Mouse (Mus musculus) olfactory bulb, adult 2 months (tissue): ENCODE measurements around the gene Mospd3. TPM values are rescaled to one million over a fixed set of nuclear protein-coding genes. Genes with fewer than 3 reads are reported as not detected.
"Not testable (repeated sequence)": the region's sequence is repeated elsewhere in the genome, so short reads cannot be mapped to it uniquely, and the experiment has no call there.

Experiments
- H3K27ac ChIP-seq: fragments of 200-500 bp; 2 replicates; pipeline ENCODE4 v1.5.1; 2012; ENCODE audit warnings: low read depth, low read length; ENCODE audit not compliant: insufficient read depth
- H3K4me1 ChIP-seq: fragments of 200-500 bp; 2 replicates; pipeline ENCODE4 v1.6.1; 2012; ENCODE audit warnings: low read length; ENCODE audit not compliant: control insufficient read depth, insufficient read depth
- H3K4me3 ChIP-seq: fragments of 200-500 bp; 2 replicates; pipeline ENCODE4 v1.5.1; 2012; ENCODE audit warnings: mild to moderate bottlenecking, low read depth, low read length, moderate library complexity; ENCODE audit not compliant: insufficient read depth
- CTCF ChIP-seq: fragments of 200-500 bp; IDR thresholded peaks from 2 replicates; pipeline ENCODE4 v1.5.1; 2012; ENCODE audit warnings: low read depth, mild to moderate bottlenecking, low read length, moderate library complexity; ENCODE audit not compliant: insufficient read depth
- POLR2A ChIP-seq: fragments of 200-500 bp; IDR thresholded peaks from 2 replicates; pipeline ENCODE4 v1.6.1; 2012; ENCODE audit warnings: mild to moderate bottlenecking, low read depth, low read length, moderate library complexity; ENCODE audit not compliant: insufficient read depth
- WGBS: fragments of 180-500 bp; shearing (Covaris S2); methylation state at CpG from one replicate; pipeline ENCODE4 v1.1.7; 2018; 5-methylcytosine and 5-hydroxymethylcytosine counted together
- polyA plus RNA-seq: library from polyadenylated mRNA; stranded (reverse); fragments of >200 nt; gene quantifications from 2 replicates; pipeline ENCODE4 v1.2.4, GENCODE M21; 2012; ENCODE audit warnings: low replicate concordance; ENCODE audit not compliant: missing spikeins, insufficient read depth, insufficient read length

Gene Mospd3
- polyA plus RNA-seq, 1 experiment = not detected

GRCm38 (mm10) chr5:137628498-137629305 is 27.8 kb upstream of the Mospd3 start, which contains the start of the genes Fbxo24, Lrch4 and Gm20605:
TSS of gene Fbxo24 (minus strand) at chr5:137629002.
TSS of gene Lrch4 (plus strand) at chr5:137629121.
TSS of gene Gm20605 (plus strand) at chr5:137629175.
- peak within 1 kb of the TSS; percentile 66 for H3K4me3 ChIP-seq
- peak; percentile 84 for TF ChIP-seq POLR2A
- no peak for TF ChIP-seq CTCF
- H3K4me1 ChIP-seq = peaks cover 22% of the 10 kb centered on the region
- H3K27ac ChIP-seq = peak within 1 kb of the TSS; percentile 69
- WGBS = under 1% methylated on average over 46 of the region's 46 CpGs

DNA sequence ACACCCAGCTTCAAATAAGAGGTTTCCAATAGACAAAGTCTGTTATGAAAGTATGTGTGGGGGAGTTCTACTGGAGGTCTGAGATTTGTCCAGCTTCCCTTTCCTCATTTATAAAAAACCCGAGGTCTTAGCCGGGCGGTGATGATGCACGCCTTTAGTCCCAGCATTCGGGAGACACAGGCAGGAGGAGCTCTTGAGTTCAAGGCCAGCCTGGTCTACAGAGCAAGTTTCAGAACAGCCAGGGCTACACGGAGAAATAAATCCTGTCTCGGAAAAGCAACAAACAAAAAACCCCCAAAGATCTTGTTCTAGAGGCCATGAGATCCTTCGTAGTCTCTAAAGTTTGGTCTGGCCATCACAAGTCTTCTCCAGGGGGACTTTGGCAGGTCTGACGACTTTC is 27.1 kb upstream of the Mospd3 start:
- H3K27ac ChIP-seq = peak overlapping the region; percentile 69
- H3K4me3 ChIP-seq = peak overlapping the region; percentile 54
- TF ChIP-seq CTCF (no peak), POLR2A (no peak)
- peaks cover 22% of the 10 kb centered on the region for H3K4me1 ChIP-seq
- 2% methylated on average over 9 of the region's 9 CpGs for WGBS

DNA sequence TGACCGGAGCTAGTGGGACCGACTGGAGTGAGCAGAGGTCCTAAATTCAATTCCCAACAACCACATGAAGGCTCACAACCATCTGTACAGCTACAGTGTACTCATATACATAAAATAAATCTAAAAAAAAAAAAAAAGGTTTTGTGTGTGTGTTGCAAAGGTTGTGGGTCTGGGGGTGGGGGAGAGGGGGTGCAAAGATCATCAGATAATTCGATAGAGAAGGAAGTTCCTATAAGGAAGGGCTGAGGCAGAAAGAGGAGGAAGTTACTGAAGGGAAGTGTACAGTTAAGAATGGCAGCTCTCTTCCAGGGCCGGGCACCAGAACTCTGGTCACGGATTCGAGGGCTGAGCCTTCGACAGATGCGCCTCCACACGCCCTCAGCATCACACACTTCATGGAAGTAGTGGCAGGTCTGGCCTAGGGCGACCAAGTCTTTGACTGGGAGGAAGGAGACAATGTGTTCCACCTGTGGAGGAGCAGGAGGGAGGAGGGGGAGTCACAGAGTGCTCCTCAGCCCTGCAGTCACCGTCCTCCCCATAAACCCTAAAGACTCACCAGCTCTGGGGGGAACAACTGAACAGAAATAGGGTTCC is 23.2 kb upstream of the Mospd3 start:
- WGBS = 86% methylated on average over 11 of the region's 11 CpGs
- Histone ChIP-seq H3K27ac (no peak overlapping the region), H3K4me1 (peaks cover 7% of the 10 kb centered on the region; the same call in 1 of the 2 replicates), H3K4me3 (no peak overlapping the region)
- TF ChIP-seq CTCF = no peak
- no peak for TF ChIP-seq POLR2A

GRCm38 (mm10) chr5:137615347-137615746 is 14.5 kb upstream of the Mospd3 start:
- H3K4me1 ChIP-seq = peaks cover 2% of the 10 kb centered on the region; the same call in 1 of the 2 replicates
- H3K27ac ChIP-seq = no peak overlapping the region
- 92% methylated on average over 7 of the region's 7 CpGs for WGBS
- TF ChIP-seq CTCF (no peak), POLR2A (no peak)
- H3K4me3 ChIP-seq = no peak overlapping the region

- 98% methylated on average over 2 of the region's 2 CpGs for WGBS
- not testable (repeated sequence) for H3K4me3 ChIP-seq
Measured at GRCm38 (mm10) chr5:137614921-137615320, 14.1 kb upstream of the Mospd3 start.

DNA sequence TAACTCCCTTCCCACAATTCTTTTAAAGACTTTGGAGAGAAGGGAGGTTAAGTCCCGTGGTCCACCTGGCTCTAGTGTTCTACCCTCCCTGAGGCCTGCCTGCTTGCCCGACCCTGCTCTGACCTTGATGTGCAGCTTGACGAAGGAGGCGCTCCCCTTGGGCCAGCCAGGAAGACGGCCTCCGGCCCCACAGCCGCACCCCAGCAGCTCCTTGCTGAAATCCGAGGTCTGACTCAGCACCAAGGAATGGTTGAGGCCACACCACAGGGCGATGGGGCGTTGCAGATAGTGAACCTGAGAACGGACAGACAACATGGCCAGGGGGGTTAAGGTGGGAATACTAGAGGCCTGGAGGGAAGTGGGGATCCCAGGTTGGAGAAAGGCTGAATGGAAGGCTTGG is 12.7 kb upstream of the Mospd3 start, which contains the start of gene Pcolce:
Pcolce (minus strand) TSS at position 235 of the 400 bp plus-strand sequence.
- Histone ChIP-seq H3K4me3 (no peak within 1 kb of the TSS), H3K4me1 (no peaks in the 10 kb centered on the region; the same call in 1 of the 2 replicates), H3K27ac (no peak within 1 kb of the TSS)
- 83% methylated on average over 11 of the region's 11 CpGs for WGBS
- TF ChIP-seq CTCF (no peak), POLR2A (no peak)

More at GRCm38 (mm10) chr5:137614921-137615320, 14.1 kb upstream of the Mospd3 start:
- H3K4me1 ChIP-seq, H3K27ac ChIP-seq: not testable (repeated sequence)

- 69% methylated on average over 5 of the region's 5 CpGs for WGBS
- no peak for TF ChIP-seq POLR2A
- TF ChIP-seq CTCF = no peak
- H3K4me1 ChIP-seq = peaks cover 5% of the 10 kb centered on the region; the same call in 1 of the 2 replicates
- no peak overlapping the region for H3K4me3 ChIP-seq
- H3K27ac ChIP-seq = no peak overlapping the region
Measured at GRCm38 (mm10) chr5:137613076-137613475, 12.2 kb upstream of the Mospd3 start.

- Histone ChIP-seq H3K4me3 (no peak overlapping the region), H3K27ac (0 out of 2 replicates have a peak overlapping the region, but pooled peaks have one; percentile 4)
- WGBS = 36% methylated on average over 6 of the region's 6 CpGs
Measured at GRCm38 (mm10) chr5:137611245-137611602, 10.4 kb upstream of the Mospd3 start.

More at GRCm38 (mm10) chr5:137611245-137611602, 10.4 kb upstream of the Mospd3 start:
- peaks cover 8% of the 10 kb centered on the region; the same call in 1 of the 2 replicates for H3K4me1 ChIP-seq
- TF ChIP-seq POLR2A (no peak), CTCF (no peak)
